Mouse (Mus musculus) small intestine, adult 2 months (tissue): ENCODE measurements around the gene Gm49661. TPM values are rescaled to one million over a fixed set of nuclear protein-coding genes. Genes with fewer than 3 reads are reported as not detected.
A peak's percentile ranks its signal among the peaks of the same experiment; 100 is the strongest.

Experiments
- H3K27ac ChIP-seq: fragments of 200-500 bp; 2 replicates; pipeline ENCODE4 v1.5.1; 2012; ENCODE audit warnings: low read depth, low read length, control low read depth, inconsistent platforms; ENCODE audit not compliant: insufficient read depth
- H3K27me3 ChIP-seq: fragments of 200-500 bp; 2 replicates; pipeline ENCODE4 v1.6.1; 2012; ENCODE audit warnings: mild to moderate bottlenecking, moderate library complexity, low read length, inconsistent platforms; ENCODE audit not compliant: control insufficient read depth, insufficient read depth
- H3K36me3 ChIP-seq: fragments of 200-500 bp; 2 replicates; pipeline ENCODE4 v1.6.1; 2012; ENCODE audit warnings: mild to moderate bottlenecking, low read length, control low read depth, inconsistent platforms; ENCODE audit not compliant: control insufficient read depth, insufficient read depth
- H3K4me1 ChIP-seq: fragments of 200-500 bp; 2 replicates; pipeline ENCODE4 v1.6.1; 2012; ENCODE audit warnings: low read length, inconsistent platforms, mixed read lengths; ENCODE audit not compliant: control insufficient read depth, insufficient read depth, insufficient read length
- H3K4me3 ChIP-seq: fragments of 200-500 bp; 2 replicates; pipeline ENCODE4 v1.5.1; 2012; ENCODE audit warnings: low read depth, mild to moderate bottlenecking, control low read depth, inconsistent platforms, low read length, moderate library complexity
- CTCF ChIP-seq: fragments of 200-500 bp; IDR thresholded peaks from 2 replicates; pipeline ENCODE4 v1.5.1; 2012; ENCODE audit warnings: low read depth, mild to moderate bottlenecking, control low read depth, inconsistent platforms, low read length, moderate library complexity, mixed read lengths; ENCODE audit not compliant: insufficient replicate concordance, insufficient read length; ENCODE audit errors: extremely low read depth
- POLR2A ChIP-seq: fragments of 200-500 bp; IDR thresholded peaks from 2 replicates; pipeline ENCODE4 v1.6.1; 2012; ENCODE audit warnings: low read depth, mild to moderate bottlenecking, control low read depth, inconsistent platforms, low read length, moderate library complexity
- WGBS: fragments of 180-500 bp; shearing (Covaris S2); methylation state at CpG from one replicate; pipeline ENCODE4 v1.1.7; 2018; 5-methylcytosine and 5-hydroxymethylcytosine counted together
- polyA plus RNA-seq: library from polyadenylated mRNA; depleted of rRNA; stranded (reverse); fragments of >200 nt; gene quantifications from 2 replicates; pipeline ENCODE4 v1.2.3, GENCODE M21; 2012

The Gm49661 gene
- polyA plus RNA-seq, 1 experiment: not detected

DNA sequence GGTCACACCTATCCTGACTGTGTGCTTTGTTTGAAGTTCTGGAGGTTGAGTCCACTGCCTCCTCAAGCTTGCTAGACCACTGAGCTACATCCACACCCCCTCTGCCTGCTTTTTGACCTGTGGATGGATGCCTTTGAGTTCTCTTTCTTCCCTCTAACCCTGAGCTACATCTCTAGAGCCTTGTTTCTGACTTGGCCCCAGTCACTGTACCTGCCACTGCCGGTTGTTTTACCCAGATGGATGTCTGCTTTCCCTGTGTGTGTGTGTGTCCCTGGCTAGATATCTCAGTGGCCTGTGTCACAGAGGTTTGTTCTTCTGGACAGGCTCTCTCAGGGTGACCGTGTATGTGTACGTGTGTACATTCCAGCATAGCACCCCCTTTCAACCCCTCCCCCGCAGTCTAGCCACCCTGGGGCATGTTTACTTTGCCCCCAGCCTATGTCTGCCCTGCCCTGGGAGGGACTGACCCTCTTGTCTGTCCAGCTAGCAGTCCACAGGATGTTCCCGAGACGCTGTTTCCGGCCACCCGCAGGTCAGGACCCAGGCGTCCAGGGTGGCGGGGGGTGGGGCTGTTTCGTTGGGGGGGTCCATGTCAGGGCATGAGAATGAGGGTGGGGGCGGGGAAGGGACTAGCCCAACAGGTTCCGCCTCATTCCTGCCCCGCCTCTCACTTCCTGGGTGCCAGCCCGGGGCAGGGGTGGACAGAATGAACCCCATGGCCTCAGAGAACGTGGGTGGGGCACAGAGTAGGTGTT lies 15.2 kb upstream of the Gm49661 start:
- TF ChIP-seq POLR2A: no peak
- TF ChIP-seq CTCF: no peak
- H3K27me3 ChIP-seq: no peaks in the 10 kb centered on the region
- WGBS: 2% methylated on average over 16 of the region's 16 CpGs
- H3K4me1 ChIP-seq: peaks cover 55% of the 10 kb centered on the region
- H3K4me3 ChIP-seq: peak overlapping the region; percentile 64
- H3K27ac ChIP-seq: peak overlapping the region; percentile 80
- H3K36me3 ChIP-seq: no peaks in the 10 kb centered on the region

DNA sequence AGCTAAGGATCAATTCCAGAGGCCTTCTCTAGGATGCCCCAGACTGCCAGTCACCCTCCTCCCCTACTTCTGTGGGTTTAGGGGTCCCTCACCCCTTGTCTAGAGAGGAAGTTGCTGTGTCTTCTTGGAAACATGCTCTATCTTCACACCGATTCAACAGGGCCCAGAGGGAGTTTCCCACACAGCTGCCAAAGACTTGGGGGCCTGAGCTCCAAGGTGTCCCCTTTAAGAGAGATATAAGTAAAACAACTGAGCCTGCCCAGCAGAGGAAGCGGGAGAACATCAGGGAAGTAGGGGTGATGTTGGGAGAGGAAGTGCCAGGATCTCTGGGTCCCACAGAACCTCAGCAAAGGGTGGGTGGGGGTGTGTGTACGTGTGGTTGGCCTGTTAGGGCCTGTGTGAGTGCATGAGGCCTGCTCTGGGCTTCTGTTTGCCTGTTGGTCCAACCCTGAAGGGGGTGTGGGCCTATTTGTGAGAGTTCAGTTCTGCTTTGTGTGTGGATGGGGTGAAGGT lies 13.3 kb upstream of the Gm49661 start:
- WGBS: 36% methylated on average over 3 of the region's 3 CpGs
- TF ChIP-seq POLR2A (no peak), CTCF (no peak)

DNA sequence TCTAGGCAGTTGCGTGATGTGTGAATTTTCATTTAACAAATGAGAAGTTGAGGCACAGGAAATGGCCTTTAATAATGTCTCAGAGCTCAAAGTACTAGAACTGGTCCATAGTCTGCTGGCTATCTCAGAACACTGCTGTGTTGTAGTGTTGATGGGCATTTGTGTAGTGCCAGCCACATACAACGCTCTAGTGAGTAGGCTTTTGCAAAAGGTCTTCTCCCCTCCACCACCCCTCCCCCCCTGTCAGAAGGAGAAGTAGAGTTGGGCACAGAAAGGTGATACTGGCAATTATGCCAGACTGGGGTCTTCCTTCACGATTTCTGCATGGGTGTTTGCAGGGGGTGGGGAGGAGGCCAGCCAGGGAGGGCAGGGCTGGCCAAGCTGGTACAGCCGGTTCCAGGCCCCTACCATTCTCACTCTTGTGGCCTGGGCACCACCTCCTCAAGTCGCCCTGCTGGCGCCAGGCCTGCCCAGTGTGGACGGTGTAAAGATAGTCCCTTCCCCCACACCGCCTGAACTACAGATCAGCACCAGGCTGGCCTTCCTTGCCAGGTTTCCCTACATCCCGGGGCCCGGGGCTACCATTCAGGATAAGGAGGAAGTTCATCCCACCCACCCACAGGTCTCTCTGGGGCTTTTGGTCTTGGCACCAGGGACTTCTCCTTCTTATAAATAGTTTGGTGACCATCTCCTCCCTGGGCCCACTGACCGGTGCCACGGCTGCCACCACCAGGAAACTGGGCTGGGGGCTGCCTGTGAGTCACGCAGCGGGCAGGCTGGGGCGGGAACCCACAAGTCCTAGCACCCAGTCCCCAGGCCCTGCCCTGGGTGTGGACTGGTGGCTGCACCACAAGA lies 12.6 kb upstream of the Gm49661 start:
- Histone ChIP-seq H3K27me3 (no peaks in the 10 kb centered on the region), H3K4me1 (peaks cover 47% of the 10 kb centered on the region), H3K4me3 (peak overlapping the region; percentile 25), H3K36me3 (no peaks in the 10 kb centered on the region), H3K27ac (peak overlapping the region; percentile 99)
- no peak for TF ChIP-seq CTCF
- TF ChIP-seq POLR2A: no peak; the same call in 1 of the 2 replicates
- 30% methylated on average over 15 of the region's 15 CpGs for WGBS

More for the DNA sequence above, 13.3 kb upstream of the Gm49661 start:
- Histone ChIP-seq H3K4me1 (peaks cover 49% of the 10 kb centered on the region), H3K27me3 (no peaks in the 10 kb centered on the region), H3K36me3 (no peaks in the 10 kb centered on the region), H3K27ac (peak overlapping the region; percentile 99), H3K4me3 (peak overlapping the region; percentile 25)

DNA sequence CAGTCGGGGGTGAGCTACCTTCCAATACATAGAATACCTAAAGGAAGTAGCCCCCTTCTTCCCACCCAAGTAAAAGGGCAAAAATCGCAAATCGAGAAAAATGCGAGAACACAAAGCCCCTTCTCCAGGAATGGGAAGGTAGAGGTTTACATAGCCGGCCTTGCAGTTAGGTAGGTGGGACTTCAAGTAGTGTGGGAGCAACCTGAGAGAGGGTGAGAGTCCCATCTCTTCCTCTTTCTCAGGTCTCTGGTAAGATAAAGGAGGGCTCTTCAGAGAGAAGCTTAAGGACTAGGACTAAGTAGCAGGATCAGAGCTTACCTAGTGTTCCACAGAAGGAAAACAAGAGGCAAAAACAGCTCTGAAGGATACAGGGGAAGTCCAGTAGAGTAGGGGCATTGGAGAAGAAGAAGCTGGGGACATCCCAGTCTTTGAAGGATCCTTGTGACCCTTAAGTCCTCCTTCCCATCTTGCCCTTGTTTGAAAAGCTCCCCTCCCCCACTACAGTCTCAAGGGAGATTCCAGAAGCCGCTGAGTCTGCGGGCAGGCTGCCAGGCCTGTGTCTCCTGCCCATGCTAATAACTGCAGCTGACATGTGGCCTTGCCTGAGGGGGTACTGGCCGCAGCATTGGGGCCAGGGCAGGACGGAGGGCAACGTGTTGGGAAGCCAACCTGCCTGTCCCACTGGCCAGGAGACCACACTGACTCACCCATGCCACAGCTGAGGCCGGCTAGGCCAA lies 11.6 kb upstream of the Gm49661 start:
- Histone ChIP-seq H3K27me3 (no peaks in the 10 kb centered on the region), H3K36me3 (no peaks in the 10 kb centered on the region), H3K27ac (peak overlapping the region; percentile 99), H3K4me1 (peaks cover 41% of the 10 kb centered on the region), H3K4me3 (peak overlapping the region; percentile 67)
- 9% methylated on average over 11 of the region's 11 CpGs for WGBS
- TF ChIP-seq POLR2A: no peak
- TF ChIP-seq CTCF: no peak

DNA sequence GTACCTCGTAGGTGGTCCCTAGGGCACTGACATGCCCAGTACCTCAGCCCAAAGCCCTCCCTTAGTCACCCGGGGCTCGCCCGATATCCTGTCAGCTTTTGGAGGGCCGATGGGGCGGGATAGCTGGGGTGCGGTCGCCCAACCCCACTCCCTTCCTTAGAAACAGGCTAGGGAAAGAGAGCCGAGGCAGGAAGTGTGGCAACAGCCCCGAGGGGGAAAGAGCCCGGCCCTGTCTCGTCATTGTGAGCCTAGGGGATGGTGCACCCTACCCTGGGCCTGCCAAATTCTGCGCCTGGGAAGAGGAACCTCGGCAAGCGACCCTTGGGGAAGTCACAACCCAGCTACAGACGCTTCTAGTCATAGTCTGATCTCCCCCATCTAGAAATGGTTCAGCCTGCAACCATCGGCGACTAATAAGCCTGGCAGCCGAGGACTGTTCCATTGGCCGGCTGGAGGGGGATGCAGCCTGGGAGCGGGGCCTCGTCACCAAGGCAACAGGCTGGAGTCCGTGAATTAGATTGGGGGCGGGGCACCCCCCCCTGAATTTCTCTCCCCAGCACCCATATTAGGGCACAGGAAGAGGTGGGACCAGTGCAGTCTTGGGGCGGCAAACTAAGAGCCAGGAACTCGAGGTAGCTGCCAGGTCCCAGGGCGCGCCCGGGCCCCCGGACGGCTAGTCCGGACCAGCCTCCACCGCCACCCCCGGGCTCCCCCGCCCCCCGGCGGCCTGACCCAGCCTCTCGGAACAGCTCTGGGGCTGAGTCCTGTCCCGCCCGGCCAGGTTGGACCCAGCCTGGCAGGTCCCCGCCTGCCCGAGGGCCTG lies 10.6 kb upstream of the Gm49661 start:
- WGBS: under 1% methylated on average over 42 of the region's 42 CpGs
- TF ChIP-seq CTCF: no peak
- peak; percentile 43; the same call in 1 of the 2 replicates for TF ChIP-seq POLR2A
- H3K4me1 ChIP-seq: peaks cover 42% of the 10 kb centered on the region
- H3K27ac ChIP-seq: peak overlapping the region; percentile 99
- H3K36me3 ChIP-seq: no peaks in the 10 kb centered on the region
- peak overlapping the region; percentile 67 for H3K4me3 ChIP-seq
- H3K27me3 ChIP-seq: no peaks in the 10 kb centered on the region

DNA sequence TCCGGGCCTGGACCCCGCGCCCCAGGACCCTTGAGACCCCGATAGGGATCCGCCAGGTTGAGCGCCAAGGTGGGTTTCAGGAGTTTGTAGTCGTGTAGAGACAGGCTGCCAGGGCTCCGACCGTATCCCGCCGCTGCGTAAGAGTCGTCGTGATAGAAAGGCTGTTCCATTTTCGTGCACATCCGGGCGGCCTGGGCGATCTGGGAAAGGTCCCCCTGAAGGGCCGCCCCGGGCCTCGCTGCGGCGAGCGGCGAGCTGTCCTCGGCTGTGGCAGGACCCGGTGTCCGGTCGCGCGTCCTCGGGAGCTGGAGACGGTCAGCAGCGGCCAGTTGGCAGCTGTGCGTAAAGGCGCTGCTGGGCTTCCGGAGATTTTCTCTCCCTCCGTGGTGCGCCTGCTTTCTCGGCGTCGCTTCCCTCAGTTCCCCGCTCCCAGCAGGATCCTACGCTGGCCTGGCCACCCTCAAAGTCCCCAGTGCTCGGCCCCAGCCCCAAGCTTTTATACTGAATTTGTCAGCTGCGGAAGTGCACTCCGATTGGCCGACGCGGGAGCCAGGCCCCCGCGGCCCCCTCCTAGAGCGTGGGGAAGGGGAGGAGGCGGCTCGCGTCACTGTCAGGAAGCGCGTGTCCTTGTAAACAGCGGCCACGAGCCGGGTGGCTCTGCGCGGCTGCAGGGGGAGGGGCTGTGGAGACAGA lies 9.2 kb upstream of the Gm49661 start, which contains the start of gene Junb:
TSS of gene Junb (minus strand) at position 471 of the 693 bp plus-strand sequence.
- WGBS: under 1% methylated on average over 63 of the region's 63 CpGs
- no peaks in the 10 kb centered on the region for H3K27me3 ChIP-seq

More for the DNA sequence above, 9.2 kb upstream of the Gm49661 start, which contains the start of gene Junb:
- peak within 1 kb of the TSS; percentile 99 for H3K27ac ChIP-seq
- H3K4me3 ChIP-seq: peak within 1 kb of the TSS; percentile 92
- TF ChIP-seq POLR2A (peak; percentile 100), CTCF (no peak)
- no peaks in the 10 kb centered on the region for H3K36me3 ChIP-seq
- H3K4me1 ChIP-seq: peaks cover 32% of the 10 kb centered on the region
